Mouse (Mus musculus): ENCODE measurements around the gene Mok.

Mok gene

GRCm38 (mm10) chr12:110813132-110813531, 27.6 kb downstream of the Mok start:
- DNase-seq (ENCODE audit: low read depth, low spot score), result no peak

- DNase-seq (ENCODE audit: low read depth, low spot score), result no peak
These were observed 31.9 kb downstream of the Mok start for GRCm38 (mm10) chr12:110808848-110809247.

- DNase-seq (ENCODE audit: low read depth, low spot score), result no peak
These were observed 32.3 kb downstream of the Mok start for GRCm38 (mm10) chr12:110808430-110808829.

GRCm38 (mm10) chr12:110806301-110806970, 34.3 kb downstream of the Mok start:
- DNase-seq (ENCODE audit: low read depth, low spot score), result no peak

GRCm38 (mm10) chr12:110804261-110804660, 36.5 kb downstream of the Mok start:
- peak; percentile 7 for DNase-seq (ENCODE audit: low read depth, low spot score)

- no peak for DNase-seq (ENCODE audit: low read depth, low spot score)
These were observed 38.0 kb downstream of the Mok start for GRCm38 (mm10) chr12:110802674-110803297.

- DNase-seq (ENCODE audit: low read depth, low spot score), result no peak
These were observed 38.8 kb downstream of the Mok start for GRCm38 (mm10) chr12:110801876-110802464.

GRCm38 (mm10) chr12:110799226-110799625, 41.5 kb downstream of the Mok start:
- no peak for DNase-seq (ENCODE audit: low read depth, low spot score)

GRCm38 (mm10) chr12:110797842-110798431, 42.8 kb downstream of the Mok start:
- no peak for DNase-seq (ENCODE audit: low read depth, low spot score)

GRCm38 (mm10) chr12:110797202-110797601, 43.5 kb downstream of the Mok start:
- no peak for DNase-seq (ENCODE audit: low read depth, low spot score)

- no peak for DNase-seq (ENCODE audit: low read depth, low spot score)
These were observed 44.0 kb downstream of the Mok start for GRCm38 (mm10) chr12:110796748-110797147.

GRCm38 (mm10) chr12:110795035-110795434, 45.7 kb downstream of the Mok start:
- no peak for DNase-seq (ENCODE audit: low read depth, low spot score)

GRCm38 (mm10) chr12:110791026-110791425, 49.7 kb downstream of the Mok start:
- no peak for DNase-seq (ENCODE audit: low read depth, low spot score)

GRCm38 (mm10) chr12:110790580-110790979, 50.2 kb downstream of the Mok start:
- no peak for DNase-seq (ENCODE audit: low read depth, low spot score)

- no peak for DNase-seq (ENCODE audit: low read depth, low spot score)
These were observed 54.5 kb downstream of the Mok start for GRCm38 (mm10) chr12:110786243-110786642.

- no peak for DNase-seq (ENCODE audit: low read depth, low spot score)
These were observed 56.5 kb downstream of the Mok start for GRCm38 (mm10) chr12:110784211-110784610.

- DNase-seq (ENCODE audit: low read depth, low spot score), result no peak
These were observed 58.5 kb downstream of the Mok start for GRCm38 (mm10) chr12:110782278-110782677.

GRCm38 (mm10) chr12:110781181-110781580, 59.6 kb downstream of the Mok start:
- DNase-seq (ENCODE audit: low read depth, low spot score), result no peak

- no peak for DNase-seq (ENCODE audit: low read depth, low spot score)
These were observed 61.4 kb downstream of the Mok start for GRCm38 (mm10) chr12:110779296-110779695.

- DNase-seq (ENCODE audit: low read depth, low spot score), result no peak
These were observed 62.9 kb downstream of the Mok start for GRCm38 (mm10) chr12:110777853-110778252.

GRCm38 (mm10) chr12:110775628-110776426, 64.9 kb downstream of the Mok start:
- no peak for DNase-seq (ENCODE audit: low read depth, low spot score)

- no peak for DNase-seq (ENCODE audit: low read depth, low spot score)
These were observed 68.8 kb downstream of the Mok start for GRCm38 (mm10) chr12:110771961-110772360.

Data from embryo, embryonic 11.5 days (tissue).